Mouse (Mus musculus) small intestine, adult 2 months (tissue): ENCODE measurements around the gene Lrrc8b.

Experiments used
- CTCF ChIP-seq: fragments of 200-500 bp; IDR thresholded peaks from 2 replicates; pipeline ENCODE4 v1.5.1; 2012; ENCODE audit warnings: low read depth, mild to moderate bottlenecking, control low read depth, inconsistent platforms, low read length, moderate library complexity, mixed read lengths; ENCODE audit not compliant: insufficient replicate concordance, insufficient read length; ENCODE audit errors: extremely low read depth
- POLR2A ChIP-seq: fragments of 200-500 bp; IDR thresholded peaks from 2 replicates; pipeline ENCODE4 v1.6.1; 2012; ENCODE audit warnings: low read depth, mild to moderate bottlenecking, control low read depth, inconsistent platforms, low read length, moderate library complexity

DNA sequence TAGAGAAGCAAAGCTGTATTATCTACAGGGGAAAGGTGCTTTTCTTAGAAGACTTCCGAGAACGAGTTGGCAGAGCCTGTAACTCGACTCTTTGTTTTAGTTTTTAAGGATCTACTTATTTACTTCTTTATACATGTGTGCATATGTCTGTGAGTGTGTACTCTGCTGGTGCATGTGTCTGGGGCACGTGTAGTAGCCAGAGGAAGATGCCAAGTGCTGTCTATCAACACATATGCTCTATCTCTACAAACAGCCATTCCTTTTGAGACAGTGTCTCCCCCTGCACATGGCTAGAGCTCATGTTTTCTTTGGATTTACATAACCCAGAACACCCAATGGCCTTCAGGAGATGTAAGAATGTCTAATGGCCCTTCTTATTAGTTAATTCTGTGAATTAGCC is 96.7 kb downstream of the Lrrc8b start:
- TF ChIP-seq POLR2A (no peak), CTCF (no peak)
